Mouse (Mus musculus) heart, adult 9 months (tissue): ENCODE results near the gene Ptrh2.
A peak's percentile ranks its signal among the peaks of the same experiment; 100 is the strongest.
"Not testable (repeated sequence)": the region's sequence is repeated elsewhere in the genome, so short reads cannot be mapped to it uniquely, and the experiment has no call there.

Source experiments
- DNase-seq, 2 experiments: peaks; one replicate each; pipeline ENCODE4 v3.0.0; 2022; ENCODE audit warnings: low spot score in 2 of 2

Gene Ptrh2

GRCm38 (mm10) chr11:86731443-86731842 lies 47.7 kb downstream of the Ptrh2 start:
- DNase-seq, result peak; percentile 51 to 58

GRCm38 (mm10) chr11:86734241-86734939 lies 50.6 kb downstream of the Ptrh2 start:
- DNase-seq, result no peak

- no peak for DNase-seq
These were observed 51.2 kb downstream of the Ptrh2 start for GRCm38 (mm10) chr11:86734993-86735392.

GRCm38 (mm10) chr11:86737301-86738000 lies 53.7 kb downstream of the Ptrh2 start:
- DNase-seq, result no peak

- DNase-seq, result not testable (repeated sequence)
These were observed 54.5 kb downstream of the Ptrh2 start for GRCm38 (mm10) chr11:86738308-86738707.

- DNase-seq, result no peak
These were observed 55.2 kb downstream of the Ptrh2 start for GRCm38 (mm10) chr11:86738956-86739355.

GRCm38 (mm10) chr11:86739470-86739869 lies 55.7 kb downstream of the Ptrh2 start:
- no peak for DNase-seq

- DNase-seq, result no peak
These were observed 57.7 kb downstream of the Ptrh2 start for GRCm38 (mm10) chr11:86741505-86741904.
